Mouse (Mus musculus) fat pad, adult 2 months (tissue): ENCODE results near the gene Mr1.

ENCODE experiments used
- DNase-seq: peaks from one replicate; pipeline ENCODE4 v3.0.0-alpha.2; 2011; ENCODE audit warnings: low read depth, low spot score; ENCODE audit errors: extremely low read depth

The Mr1 gene

DNA sequence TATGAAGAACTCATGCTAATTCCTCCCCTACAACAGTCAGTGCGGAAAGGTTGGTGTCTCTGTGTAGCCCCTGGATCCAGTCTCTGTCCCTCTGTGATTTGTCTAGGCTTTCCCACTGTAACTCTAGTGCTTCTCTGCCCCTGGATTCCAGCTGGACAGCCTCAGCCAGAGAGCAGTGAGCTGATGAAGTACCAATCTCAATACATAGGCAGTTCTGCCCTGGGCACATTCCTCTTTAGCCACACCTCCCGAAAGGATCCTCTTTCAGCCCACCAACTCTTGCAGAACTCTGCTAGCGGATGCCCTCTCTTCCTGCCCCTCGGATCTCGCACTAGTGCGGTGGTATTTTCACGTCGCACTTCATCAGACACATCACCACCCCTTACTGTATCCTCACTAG is 11.7 kb downstream of the Mr1 start:
- DNase-seq, result no peak

DNA sequence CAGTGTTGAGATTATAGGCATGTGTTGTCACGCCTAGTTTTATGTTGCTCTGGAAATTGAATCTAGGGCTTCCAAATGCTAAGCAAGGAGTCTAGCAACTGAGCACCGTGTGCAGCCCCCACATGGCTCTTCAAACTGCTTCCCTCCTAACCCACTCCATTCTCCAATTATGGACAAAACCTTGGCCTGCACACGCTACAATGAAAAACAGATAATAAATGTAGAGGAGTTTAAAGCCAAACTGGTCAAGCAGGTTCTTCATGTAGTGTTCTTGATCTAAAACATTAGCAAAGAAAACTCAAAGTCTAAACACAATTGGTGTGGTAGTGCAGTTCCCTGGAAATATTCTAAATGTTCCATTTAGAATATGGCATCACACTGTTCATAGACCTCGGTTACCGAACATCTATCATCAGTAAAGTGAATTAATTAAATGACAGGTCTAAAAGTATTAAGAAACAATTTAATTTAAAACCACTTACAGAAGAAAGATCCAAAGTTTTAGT is 19.1 kb downstream of the Mr1 start:
- no peak for DNase-seq

DNA sequence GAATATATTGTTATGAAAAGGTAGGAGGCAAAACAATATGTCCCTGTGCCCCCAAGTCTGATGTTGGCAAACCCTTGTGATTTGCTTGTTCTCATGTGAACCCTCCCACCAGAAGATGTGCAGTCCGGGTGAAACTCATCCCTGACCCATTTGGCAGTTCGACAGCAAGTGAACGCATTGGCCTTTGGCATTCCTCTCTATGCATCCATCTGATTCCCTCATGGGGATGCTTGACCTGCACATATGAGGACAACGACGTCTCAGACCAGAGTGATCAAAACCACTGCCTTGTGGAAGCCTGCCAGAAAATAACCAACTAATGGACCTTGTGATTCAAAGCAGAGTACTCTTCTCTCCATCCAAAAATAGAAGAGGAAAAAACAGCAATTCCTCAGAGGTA is 19.9 kb downstream of the Mr1 start:
- DNase-seq, result no peak

DNA sequence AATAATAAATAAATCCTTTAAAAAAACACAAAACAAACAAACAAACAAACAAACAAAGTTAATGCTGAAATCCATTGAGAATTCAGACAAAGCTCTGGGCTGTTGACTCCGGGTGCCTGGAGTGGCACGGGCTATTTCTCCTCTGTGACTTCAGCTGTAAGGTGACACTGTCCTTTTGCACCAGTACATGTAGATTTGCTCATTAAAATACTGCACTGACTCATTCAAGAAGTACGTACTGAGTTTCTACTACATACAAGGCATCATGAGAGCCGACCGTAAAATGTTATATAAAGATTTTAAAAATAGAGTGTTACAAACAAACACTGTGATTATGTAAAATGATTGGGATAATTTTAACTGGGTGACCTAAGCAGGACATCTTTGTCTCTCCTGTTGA is 22.2 kb downstream of the Mr1 start:
- no peak for DNase-seq

DNA sequence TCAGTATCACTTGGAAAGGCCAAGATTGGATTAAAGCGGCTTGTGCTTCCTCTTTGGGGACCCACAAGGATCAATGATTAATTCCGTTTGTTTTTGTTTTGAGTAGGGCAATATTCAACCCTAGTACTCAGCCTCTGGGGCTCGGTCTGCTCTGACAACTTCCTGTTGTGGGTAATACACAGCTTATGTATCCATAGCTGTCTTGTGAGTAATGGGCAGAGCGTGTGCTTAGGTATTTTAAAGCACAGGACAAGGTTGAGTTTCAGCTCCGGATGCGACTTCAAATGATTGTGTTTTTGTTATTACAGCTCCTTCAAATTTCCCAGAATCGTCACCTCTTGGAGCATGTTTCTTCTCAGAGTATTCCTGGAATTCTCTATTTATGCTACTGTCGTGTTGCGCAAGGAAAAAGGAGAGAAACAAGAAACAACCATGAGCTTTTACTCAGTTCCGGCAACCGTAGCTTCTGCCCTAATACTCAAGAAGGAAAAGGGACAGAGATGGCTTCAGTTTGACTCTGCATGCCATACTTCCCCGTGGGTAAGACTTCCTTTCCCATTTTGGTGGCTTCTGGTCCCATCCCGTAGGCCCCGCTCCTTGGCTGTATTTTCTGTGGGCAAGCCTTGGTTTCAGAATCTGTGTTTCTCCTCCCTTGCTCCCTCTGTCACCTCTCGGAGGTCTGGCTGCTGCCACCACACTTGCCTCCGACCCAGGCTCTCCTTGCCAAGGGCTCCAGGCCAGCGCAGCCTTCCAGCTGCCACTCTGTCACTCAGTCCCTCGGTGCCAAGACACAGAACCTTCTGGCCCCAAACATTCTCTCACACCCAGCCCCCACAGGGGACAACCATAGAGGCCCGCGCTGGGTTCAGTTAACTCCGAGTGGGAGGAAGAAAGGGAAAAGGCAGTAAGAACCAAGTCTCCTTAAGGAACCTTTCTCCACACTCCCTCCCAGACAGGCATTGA is 24.4 kb downstream of the Mr1 start:
- no peak for DNase-seq

DNA sequence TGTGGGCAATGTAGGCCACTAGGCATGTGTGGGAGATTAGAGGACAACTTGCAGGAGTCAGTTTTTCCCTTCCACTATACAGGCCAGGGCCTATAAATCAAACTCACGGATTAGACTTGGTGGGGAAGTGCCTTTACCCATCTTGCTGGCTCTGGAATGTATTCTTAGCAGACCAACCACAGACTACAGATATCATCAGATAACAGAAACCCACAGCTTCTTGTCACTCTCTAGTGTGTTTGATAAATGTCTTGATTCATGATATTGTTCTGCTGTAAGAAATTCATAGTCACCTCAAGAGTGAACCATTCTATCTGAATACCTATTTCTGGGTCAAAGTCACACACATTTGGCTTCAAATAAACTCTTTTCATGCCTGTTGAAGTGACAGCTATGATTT is 26.9 kb downstream of the Mr1 start:
- DNase-seq, result no peak

DNA sequence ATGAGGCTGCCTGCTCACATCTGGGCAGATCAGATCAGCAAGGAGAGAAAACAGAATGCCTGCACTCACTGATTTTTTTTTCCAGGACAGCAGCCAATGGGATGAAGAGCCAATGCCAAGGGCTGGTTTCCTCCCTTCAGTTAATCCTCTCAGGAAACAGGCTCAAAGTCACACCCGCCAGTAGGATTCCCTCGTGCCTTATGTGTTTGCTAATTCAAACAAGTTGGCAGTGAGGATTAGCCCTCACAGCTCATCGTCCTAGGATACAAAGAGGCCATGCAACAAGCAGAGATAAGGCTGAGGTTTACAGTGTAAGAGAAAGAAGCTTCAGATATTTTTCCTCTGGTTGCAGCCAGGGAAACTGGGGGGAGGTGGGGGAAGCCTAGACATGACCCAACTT is 32.7 kb downstream of the Mr1 start:
- peak; percentile 57 for DNase-seq

DNA sequence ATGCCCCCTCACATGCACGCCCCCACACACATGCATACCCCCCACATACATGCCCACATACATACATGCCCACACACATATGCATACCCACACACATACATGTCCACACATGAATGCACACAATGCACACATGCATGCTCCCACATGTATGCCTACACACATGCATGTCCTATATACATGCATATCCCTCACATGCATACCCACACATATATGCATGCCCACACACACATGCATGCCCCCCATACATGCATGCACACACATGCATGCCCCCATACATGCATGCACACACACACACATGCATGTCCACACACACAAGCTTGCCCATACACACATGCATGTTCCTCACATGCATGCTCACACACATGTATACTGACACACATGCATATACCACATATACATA is 33.7 kb downstream of the Mr1 start:
- no peak for DNase-seq

DNA sequence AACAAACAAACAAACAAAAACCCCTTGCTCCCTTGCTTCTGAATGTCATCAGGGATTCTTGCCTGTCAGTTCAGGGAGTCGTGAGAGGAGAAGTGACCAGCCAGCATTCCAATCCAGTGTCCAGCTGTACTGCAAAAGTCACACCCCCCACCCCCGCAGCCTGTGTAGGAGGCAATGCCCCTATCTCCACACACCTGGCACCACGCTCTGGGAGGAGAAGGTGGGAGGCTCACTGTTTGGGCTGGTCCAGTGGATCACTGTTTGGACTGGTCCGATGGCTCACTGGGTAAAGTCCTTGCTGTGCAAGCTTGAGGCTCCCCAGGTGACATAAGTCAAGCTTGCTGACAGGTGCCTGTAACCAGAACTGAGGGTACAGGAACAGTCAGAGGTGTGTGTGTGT is 34.5 kb downstream of the Mr1 start:
- DNase-seq, result no peak

DNA sequence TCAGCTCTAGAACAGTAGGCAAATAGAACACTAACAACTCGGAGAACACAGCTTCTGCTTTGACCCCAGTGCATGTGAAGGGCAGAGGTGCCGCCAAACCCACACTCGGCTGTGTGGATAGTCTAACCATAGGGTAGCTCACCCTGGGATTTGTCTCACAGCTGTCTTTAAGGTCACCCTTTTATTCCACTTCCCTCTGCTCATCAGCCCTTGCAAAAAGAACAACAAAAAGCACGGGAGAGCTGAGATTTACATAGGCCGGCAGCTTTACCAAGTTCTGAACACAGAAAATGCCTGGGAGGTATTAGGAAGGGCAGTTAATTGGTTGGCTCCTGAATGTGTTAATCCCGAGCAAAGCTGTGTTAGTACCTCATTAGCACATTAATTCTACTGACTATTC is 35.1 kb downstream of the Mr1 start:
- no peak for DNase-seq

DNA sequence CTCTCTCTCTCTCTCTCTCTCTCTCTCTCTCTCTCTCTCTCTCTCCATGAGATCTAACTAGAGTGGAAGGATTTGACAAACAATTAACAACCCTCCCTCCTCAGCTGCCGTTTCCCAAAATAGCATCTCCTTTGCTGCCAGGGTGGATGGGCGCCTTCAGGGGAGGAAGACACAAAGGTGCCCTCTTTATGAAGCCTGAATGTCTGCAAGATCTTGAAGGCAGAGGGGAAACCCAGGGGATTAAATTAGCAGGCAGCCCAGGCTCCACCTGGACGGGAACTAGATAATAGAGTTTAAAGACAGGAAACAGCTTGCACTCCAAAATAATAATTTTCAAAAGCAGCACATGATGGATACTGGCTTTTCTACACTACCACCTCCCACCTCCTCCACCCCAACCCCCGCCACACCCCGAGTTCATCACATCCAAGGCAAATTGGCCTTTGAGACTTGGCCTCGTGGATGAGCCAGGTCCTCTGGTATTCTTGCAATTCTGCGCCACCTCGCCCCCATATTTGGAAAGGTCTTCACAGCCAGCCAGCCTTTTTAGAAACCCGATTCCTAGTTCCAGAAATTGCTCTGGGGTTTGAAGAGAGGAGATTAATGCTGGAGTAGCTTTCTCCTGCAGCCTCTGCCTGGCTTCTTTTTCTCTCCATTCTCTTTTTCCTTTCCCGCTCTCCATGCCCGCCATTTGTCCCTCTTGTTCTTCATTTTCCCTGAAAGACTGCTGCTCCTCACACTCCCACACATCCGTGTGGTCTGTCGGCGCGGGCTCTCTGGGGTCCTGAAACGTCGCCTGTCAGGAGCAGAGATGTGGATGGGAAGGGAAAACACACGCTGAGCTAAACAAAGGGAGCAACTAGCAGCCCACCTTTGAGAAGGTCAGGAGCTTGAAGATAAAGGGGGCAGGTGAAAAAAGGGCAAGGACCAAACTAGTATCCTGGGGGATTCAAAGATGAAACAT is 36.9 kb downstream of the Mr1 start:
- DNase-seq, result no peak

DNA sequence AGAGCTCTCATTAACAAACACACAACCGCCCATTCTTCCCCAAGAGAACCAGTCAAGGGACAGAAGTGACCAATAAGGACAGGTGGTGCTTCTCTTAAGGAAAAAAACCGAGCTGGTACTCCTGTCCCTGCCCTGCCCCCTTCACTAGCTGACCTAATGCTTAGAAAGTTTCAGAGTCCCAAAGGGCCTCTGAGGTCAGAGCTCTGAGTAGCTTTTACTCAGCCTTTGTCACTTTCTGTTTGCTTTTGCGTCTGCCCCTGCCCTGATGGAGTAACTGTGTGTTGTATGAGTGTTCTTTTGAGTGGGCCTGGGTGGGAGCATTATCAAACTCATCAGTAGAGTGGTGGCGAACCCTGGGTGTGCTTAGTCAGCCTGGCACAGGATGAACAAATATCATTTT is 38.2 kb downstream of the Mr1 start:
- no peak for DNase-seq

DNA sequence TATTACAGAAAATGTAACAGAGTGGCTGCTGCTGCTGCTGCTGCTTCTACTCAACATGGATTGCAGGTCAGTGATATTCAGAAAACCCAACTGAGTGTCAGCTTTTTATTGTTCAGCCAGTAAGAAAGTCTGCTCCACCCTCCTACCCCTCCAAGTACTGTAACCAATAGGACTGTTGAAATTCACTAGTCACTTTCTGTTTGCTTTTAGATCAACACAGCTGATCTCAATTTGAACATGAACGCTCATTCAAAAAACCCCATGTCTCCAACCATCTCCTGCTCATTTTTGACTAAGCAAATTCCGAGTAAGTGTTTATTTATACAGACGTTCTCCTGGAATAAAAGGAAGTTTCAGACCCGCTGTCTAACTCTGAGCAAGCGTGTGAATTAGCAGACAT is 38.8 kb downstream of the Mr1 start:
- DNase-seq, result no peak

DNA sequence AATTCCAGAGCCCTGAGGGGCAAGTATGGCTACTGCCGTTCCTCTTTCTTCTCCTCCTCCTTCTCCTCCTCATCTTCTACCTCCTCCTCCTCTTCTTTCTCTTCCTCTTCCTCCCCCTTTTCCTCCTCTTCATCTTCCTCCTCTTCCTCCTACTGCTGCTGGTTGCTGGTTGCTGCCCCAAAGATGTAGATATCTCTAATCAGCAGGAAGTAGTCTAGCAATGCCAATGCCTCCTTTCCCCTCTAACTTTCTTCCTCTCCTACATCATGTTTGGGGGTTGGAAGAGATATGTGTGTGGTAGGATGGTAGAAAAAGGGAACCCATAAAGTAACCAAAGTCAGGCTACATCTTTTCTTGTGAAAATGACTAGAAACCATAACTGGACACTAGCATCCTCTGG is 40.3 kb downstream of the Mr1 start:
- DNase-seq, result no peak

DNA sequence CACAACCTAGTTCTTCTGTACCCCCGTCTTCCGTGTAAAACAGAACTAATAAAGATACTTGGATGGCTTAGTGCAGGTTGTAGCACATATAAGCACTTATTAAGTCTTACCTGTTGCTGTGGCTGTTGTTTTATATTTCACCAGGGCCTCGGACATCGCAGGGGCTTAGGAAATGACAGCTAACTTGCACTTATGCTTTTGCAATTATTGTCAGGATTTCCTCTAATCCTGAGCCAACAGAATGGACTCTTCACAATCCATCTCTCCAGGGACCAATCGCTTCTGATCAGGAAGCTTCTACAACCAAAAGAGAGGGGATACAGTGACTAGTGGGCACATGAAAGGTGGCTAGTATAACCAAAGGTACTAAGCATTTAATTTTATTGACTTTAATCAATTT is 42.6 kb downstream of the Mr1 start:
- DNase-seq, result no peak

DNA sequence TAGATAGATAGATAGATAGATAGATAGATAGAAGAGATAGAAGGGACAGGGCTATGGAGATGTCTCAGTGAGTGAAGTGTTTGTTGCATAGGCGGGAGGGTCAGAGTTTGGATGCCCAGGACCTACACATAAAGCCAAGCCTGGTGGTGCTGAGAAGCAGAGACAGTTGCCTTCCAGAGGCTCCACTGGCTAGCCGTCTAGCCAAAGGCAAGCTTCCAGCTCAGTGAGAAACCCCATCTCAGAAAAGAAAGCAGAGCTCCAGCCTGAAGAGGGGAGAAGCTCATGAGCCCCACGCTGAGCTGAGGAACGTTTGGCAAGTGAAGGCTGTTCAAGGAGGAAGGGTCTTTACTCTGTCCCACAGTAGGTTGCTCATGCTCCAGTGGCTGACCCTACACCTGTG is 44.0 kb downstream of the Mr1 start:
- no peak for DNase-seq

DNA sequence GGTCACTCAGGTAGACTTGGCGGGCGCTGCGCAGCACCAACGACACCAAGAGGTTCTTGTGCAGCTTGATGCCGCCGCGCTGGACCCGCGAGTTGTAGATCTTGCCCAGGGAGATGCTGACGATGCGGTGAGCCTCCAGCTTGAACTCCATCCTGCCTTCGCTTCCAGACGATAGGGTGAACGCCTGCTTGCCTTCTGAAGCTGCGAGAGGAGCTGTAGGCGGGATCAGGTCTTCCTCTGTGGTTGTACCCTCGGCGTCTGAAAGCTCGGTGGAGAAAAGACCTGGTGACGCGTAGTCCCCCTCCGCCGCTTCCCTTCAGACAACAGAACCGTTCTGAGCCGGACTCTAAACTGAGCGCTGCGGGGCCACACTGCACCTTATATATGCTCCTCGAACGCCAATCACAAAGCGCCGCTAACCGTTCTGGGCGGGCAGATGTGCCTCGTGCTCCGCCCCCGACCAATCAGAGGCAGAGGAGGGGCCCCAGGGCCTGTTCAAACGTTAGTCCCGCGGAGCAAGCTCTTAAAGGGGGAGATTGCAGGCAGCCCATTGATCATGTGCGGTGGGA is 47.2 kb downstream of the Mr1 start, which contains the start of gene Ier5:
Ier5 (minus strand) TSS at position 357 of the 569 bp plus-strand sequence.
- no peak for DNase-seq

DNA sequence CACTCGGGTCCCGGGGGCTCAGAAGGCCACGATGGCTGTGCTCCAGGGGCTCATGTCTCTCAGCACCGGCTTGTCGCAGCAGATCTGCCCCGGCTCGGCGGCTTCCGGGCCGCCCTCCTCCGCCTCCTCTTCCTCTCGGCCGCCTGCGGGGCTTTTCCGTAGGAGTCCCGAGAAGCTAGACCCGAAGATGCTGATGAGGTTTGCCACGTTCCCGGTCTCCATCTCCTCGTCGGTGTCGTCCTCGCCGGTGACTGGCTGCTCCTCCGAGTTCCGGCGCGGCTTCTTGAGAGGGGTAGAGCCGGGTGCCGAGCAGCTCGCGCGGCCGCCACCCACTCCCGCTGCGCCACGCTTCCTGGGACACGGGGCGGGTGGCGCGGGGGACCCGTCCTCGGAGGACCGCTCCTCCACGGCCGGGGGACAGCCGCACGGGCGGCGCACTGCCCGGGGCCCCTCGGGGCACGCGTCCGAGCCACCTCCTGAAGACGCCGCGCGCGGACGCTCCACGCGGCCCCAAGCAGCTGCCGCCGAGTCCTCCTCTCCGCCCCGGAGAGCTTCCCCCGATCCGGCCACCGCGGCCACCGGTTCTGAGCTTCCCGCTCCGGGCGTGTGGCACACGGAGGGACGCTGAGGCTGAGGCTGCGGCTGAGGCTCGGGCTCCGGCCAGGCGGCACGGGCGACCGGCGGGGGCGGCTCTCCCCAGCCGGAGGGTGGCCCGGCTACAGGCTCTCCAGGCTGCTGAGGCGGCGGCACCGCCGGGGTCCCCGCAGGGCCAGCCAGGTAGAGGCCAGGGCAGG is 47.9 kb downstream of the Mr1 start:
- DNase-seq, result no peak

DNA sequence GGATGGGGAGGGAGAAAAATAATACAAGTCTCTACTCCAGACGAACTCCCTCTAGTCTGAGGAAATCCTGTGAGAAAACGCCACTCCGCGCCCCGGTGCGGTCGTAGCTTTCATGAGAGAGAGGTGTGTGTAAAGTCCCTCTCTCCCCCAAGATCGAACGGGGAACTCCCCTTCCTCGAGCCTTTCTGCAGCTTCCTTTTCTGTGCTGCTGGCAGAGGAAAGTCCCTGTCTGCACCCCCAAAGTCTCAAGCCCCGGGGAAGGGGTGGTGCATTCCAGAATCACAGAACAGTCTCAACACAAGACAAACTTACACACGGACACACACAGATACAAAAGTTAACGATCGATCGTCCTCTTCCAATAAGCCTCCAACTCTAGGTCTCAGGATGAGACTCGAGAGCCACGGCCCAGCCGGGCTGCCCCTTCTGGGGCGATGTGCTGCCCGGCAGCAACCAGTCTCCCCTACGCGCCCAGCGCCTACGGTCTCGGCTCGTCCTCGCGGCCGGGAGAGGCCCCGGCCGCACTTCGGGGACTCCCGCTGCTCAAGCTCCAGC is 48.6 kb downstream of the Mr1 start:
- DNase-seq, result no peak

DNA sequence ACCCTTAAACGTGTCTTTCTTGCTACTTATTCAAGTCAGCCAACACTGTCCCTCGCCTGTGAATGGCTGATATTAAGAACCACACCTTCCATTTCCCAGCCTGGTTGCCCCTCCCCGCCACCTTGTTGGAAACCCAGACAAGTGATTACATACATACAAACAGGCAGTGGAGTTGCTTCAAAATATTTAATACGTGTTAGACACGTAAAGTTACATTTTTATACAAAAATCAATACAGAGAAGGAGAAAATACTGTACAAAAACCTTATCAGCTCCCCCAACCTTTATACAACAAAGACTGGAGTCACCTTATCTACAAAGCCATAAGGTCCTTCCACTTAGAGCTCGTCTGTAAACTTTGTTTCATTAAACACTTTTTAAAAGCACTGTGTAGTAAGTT is 49.3 kb downstream of the Mr1 start:
- no peak for DNase-seq
